7 mouse cellular contexts compared by ENCODE assay signal in genomic region chr7:29282074-29282554, GRCm38 (mm10). TPM values are rescaled to one million over a fixed set of nuclear protein-coding genes. Genes with fewer than 3 reads are reported as not detected.
DNase-seq lines count a peak whose midpoint lies in the region; ATAC-seq and TF ChIP-seq lines count a peak whose summit lies in the region.

No protein-coding gene starts in this region.

- peak overlapping the region; percentile 87 for H3K4me2 ChIP-seq in lung, postnatal 0 days (replicated peaks; ENCODE audit: low read depth, low read length)
- H3K4me2 ChIP-seq in forebrain, embryonic 12.5 days = peak overlapping the region; percentile 99
- peak overlapping the region; percentile 96 for H3K4me2 ChIP-seq in liver, embryonic 11.5 days
- H3K4me2 ChIP-seq in stomach, embryonic 16.5 days (ENCODE audit: low read depth, low read length) = peak overlapping the region; percentile 81

- no peak for TF ChIP-seq CTCF in lung, postnatal 0 days (IDR thresholded peaks at IDR 0.05)

- no peaks in the 10 kb centered on the region for H3K9me3 ChIP-seq in lung, postnatal 0 days (ENCODE audit: low read length)
- H3K9me3 ChIP-seq in forebrain, embryonic 12.5 days = no peaks in the 10 kb centered on the region
- H3K9me3 ChIP-seq in liver, embryonic 11.5 days (ENCODE audit: control insufficient read depth, low read length) = no peaks in the 10 kb centered on the region
- H3K9me3 ChIP-seq in stomach, embryonic 16.5 days (replicated peaks; ENCODE audit: control insufficient read depth, low read length) = no peaks in the 10 kb centered on the region

- peak overlapping the region; percentile 59 for H3K4me3 ChIP-seq in lung, postnatal 0 days (ENCODE audit: low read depth, low read length)
- peak overlapping the region; percentile 59 for H3K4me3 ChIP-seq in forebrain, embryonic 12.5 days (replicated peaks)
- H3K4me3 ChIP-seq in liver, embryonic 11.5 days (ENCODE audit: low read depth, low read length) = peak overlapping the region; percentile 64
- H3K4me3 ChIP-seq in stomach, embryonic 16.5 days (replicated peaks; ENCODE audit: low read length) = peak overlapping the region; percentile 60

- H3K27ac ChIP-seq in lung, postnatal 0 days (ENCODE audit: low read length) = peak overlapping the region; percentile 97
- H3K27ac ChIP-seq in forebrain, embryonic 12.5 days = no peak overlapping the region
- no peak overlapping the region for H3K27ac ChIP-seq in liver, embryonic 11.5 days (ENCODE audit: low read depth, low read length)
- H3K27ac ChIP-seq in stomach, embryonic 16.5 days (ENCODE audit: low read length) = peak overlapping the region; percentile 86

- DNase-seq in lung, postnatal 0 days (ENCODE audit: low spot score) = peak; percentile 90
- DNase-seq in lung, adult 18-20 months = no peak
- DNase-seq in liver, embryonic 11.5 days (ENCODE audit: low spot score) = no peak
- no peak for DNase-seq in T-cell, adult 2 months (ENCODE audit: low spot score)

- no peaks in the 10 kb centered on the region for H3K27me3 ChIP-seq in lung, postnatal 0 days (replicated peaks; ENCODE audit: insufficient read depth, low read length)
- H3K27me3 ChIP-seq in forebrain, embryonic 12.5 days = peaks cover 54% of the 10 kb centered on the region
- peaks cover 19% of the 10 kb centered on the region for H3K27me3 ChIP-seq in liver, embryonic 11.5 days (replicated peaks; ENCODE audit: control insufficient read depth, insufficient read depth, low read length)
- H3K27me3 ChIP-seq in stomach, embryonic 16.5 days (ENCODE audit: control insufficient read depth, insufficient read depth, low read length) = peaks cover 9% of the 10 kb centered on the region; the same call in 1 of the 2 replicates

- H3K36me3 ChIP-seq in lung, postnatal 0 days (ENCODE audit: insufficient read depth, low read length) = no peaks in the 10 kb centered on the region
- no peaks in the 10 kb centered on the region for H3K36me3 ChIP-seq in forebrain, embryonic 12.5 days (replicated peaks)
- no peaks in the 10 kb centered on the region for H3K36me3 ChIP-seq in liver, embryonic 11.5 days (ENCODE audit: control insufficient read depth, insufficient read depth, low read length)
- H3K36me3 ChIP-seq in stomach, embryonic 16.5 days (ENCODE audit: control insufficient read depth, insufficient read depth, low read length) = no peaks in the 10 kb centered on the region

- peaks cover 5% of the 10 kb centered on the region; the same call in 1 of the 2 replicates for H3K4me1 ChIP-seq in lung, postnatal 0 days (ENCODE audit: insufficient read depth, low read depth, low read length)
- H3K4me1 ChIP-seq in forebrain, embryonic 12.5 days = peaks cover 15% of the 10 kb centered on the region
- peaks cover 9% of the 10 kb centered on the region for H3K4me1 ChIP-seq in liver, embryonic 11.5 days (replicated peaks; ENCODE audit: control insufficient read depth, insufficient read depth, low read length)
- H3K4me1 ChIP-seq in stomach, embryonic 16.5 days (ENCODE audit: control insufficient read depth, insufficient read depth, low read length) = peaks cover 6% of the 10 kb centered on the region; the same call in 1 of the 2 replicates

- 7% methylated on average over 20 of the region's 21 CpGs for WGBS in lung, postnatal 0 days
- WGBS in forebrain, embryonic 12.5 days = 10% methylated on average over 21 of the region's 21 CpGs
- 13% methylated on average over 21 of the region's 21 CpGs for WGBS in liver, embryonic 11.5 days
- 8% methylated on average over 21 of the region's 21 CpGs for WGBS in stomach, embryonic 16.5 days

- peak; percentile 77 for ATAC-seq in lung, postnatal 0 days
- no peak for ATAC-seq in forebrain, embryonic 12.5 days (ENCODE audit: low FRiP score)
- no peak for ATAC-seq in liver, embryonic 11.5 days (replicated peaks; ENCODE audit: low FRiP score)
- ATAC-seq in stomach, embryonic 16.5 days (ENCODE audit: insufficient read depth, low FRiP score) = peak; percentile 59
- ATAC-seq in frontal cortex, adult (ENCODE audit: low TSS enrichment) = no peak

- H3K9ac ChIP-seq in lung, postnatal 0 days (replicated peaks; ENCODE audit: low read depth) = peak overlapping the region; percentile 68; the same call in 1 of the 2 replicates
- peak overlapping the region; percentile 70 for H3K9ac ChIP-seq in forebrain, embryonic 12.5 days
- H3K9ac ChIP-seq in liver, embryonic 11.5 days (ENCODE audit: low read depth, low read length) = peak overlapping the region; percentile 70
- H3K9ac ChIP-seq in stomach, embryonic 16.5 days (ENCODE audit: low read length) = peak overlapping the region; percentile 79

- TF ChIP-seq EP300 in lung, postnatal 0 days (IDR thresholded peaks at IDR 0.05) = peak; percentile 41; the same call in 1 of the 2 replicates

RNA-seq across cellular contexts. Expression of gene Spint2, which starts 0.4 kb away (rescaled TPM):
- 429 and 453 TPM in 2 replicates for polyA plus RNA-seq in lung, postnatal 0 days (2015; fragmentation: Nextera tagmentation; extraction: Ambion mirVana)
- polyA plus RNA-seq in forebrain, embryonic 12.5 days (2016; fragmentation: Nextera tagmentation; extraction: Ambion mirVana) = 42.2 and 45.0 TPM in 2 replicates
- polyA plus RNA-seq in liver, embryonic 11.5 days (2014; fragmentation: Nextera tagmentation; extraction: Ambion mirVana) = 51.6 and 53.7 TPM in 2 replicates
- polyA plus RNA-seq in stomach, embryonic 16.5 days (2015; fragmentation: Nextera tagmentation; extraction: Ambion mirVana) = 399 and 413 TPM in 2 replicates

RNA-seq across cellular contexts. Expression of gene Ppp1r14a, which starts 7.0 kb away (rescaled TPM):
- 222 and 246 TPM in 2 replicates for polyA plus RNA-seq in lung, postnatal 0 days (2015; fragmentation: Nextera tagmentation; extraction: Ambion mirVana)
- polyA plus RNA-seq in forebrain, embryonic 12.5 days (2016; fragmentation: Nextera tagmentation; extraction: Ambion mirVana) = 14.8 and 16.5 TPM in 2 replicates
- 6.0 and 6.9 TPM in 2 replicates for polyA plus RNA-seq in liver, embryonic 11.5 days (2014; fragmentation: Nextera tagmentation; extraction: Ambion mirVana)
- polyA plus RNA-seq in stomach, embryonic 16.5 days (2015; fragmentation: Nextera tagmentation; extraction: Ambion mirVana) = 46.8 and 48.8 TPM in 2 replicates

RNA-seq across cellular contexts. Expression of gene Dpf1, which starts 21.6 kb away (rescaled TPM):
- 2.0 and 2.5 TPM in 2 replicates for polyA plus RNA-seq in lung, postnatal 0 days (2015; fragmentation: Nextera tagmentation; extraction: Ambion mirVana)
- 118 and 147 TPM in 2 replicates for polyA plus RNA-seq in forebrain, embryonic 12.5 days (2016; fragmentation: Nextera tagmentation; extraction: Ambion mirVana)
- polyA plus RNA-seq in liver, embryonic 11.5 days (2014; fragmentation: Nextera tagmentation; extraction: Ambion mirVana) = 6.1 and 7.5 TPM in 2 replicates
- polyA plus RNA-seq in stomach, embryonic 16.5 days (2015; fragmentation: Nextera tagmentation; extraction: Ambion mirVana) = 5.3 and 5.9 TPM in 2 replicates

RNA-seq across cellular contexts. Expression of gene 2200002D01Rik, which starts 33.8 kb away (rescaled TPM):
- polyA plus RNA-seq in lung, postnatal 0 days (2015; fragmentation: Nextera tagmentation; extraction: Ambion mirVana) = 123 and 134 TPM in 2 replicates
- 0.76 and 1.4 TPM in 2 replicates for polyA plus RNA-seq in forebrain, embryonic 12.5 days (2016; fragmentation: Nextera tagmentation; extraction: Ambion mirVana)
- polyA plus RNA-seq in liver, embryonic 11.5 days (2014; fragmentation: Nextera tagmentation; extraction: Ambion mirVana) = 3.2 and 4.4 TPM in 2 replicates
- polyA plus RNA-seq in stomach, embryonic 16.5 days (2015; fragmentation: Nextera tagmentation; extraction: Ambion mirVana) = 77.3 and 80.2 TPM in 2 replicates

RNA-seq across cellular contexts. Expression of gene Yif1b, which starts 44.0 kb away (rescaled TPM):
- polyA plus RNA-seq in lung, postnatal 0 days (2015; fragmentation: Nextera tagmentation; extraction: Ambion mirVana) = 93.9 and 96.2 TPM in 2 replicates
- 70.3 and 73.8 TPM in 2 replicates for polyA plus RNA-seq in forebrain, embryonic 12.5 days (2016; fragmentation: Nextera tagmentation; extraction: Ambion mirVana)
- polyA plus RNA-seq in liver, embryonic 11.5 days (2014; fragmentation: Nextera tagmentation; extraction: Ambion mirVana) = 95.7 and 101 TPM in 2 replicates
- polyA plus RNA-seq in stomach, embryonic 16.5 days (2015; fragmentation: Nextera tagmentation; extraction: Ambion mirVana) = 89.4 and 92.2 TPM in 2 replicates

Comparison
In these comparisons a context has a peak if more than half of its experiments do, and no peak if none do; other contexts are left out.
1. ATAC-seq: peak in lung, postnatal 0 days (single experiment) and stomach, embryonic 16.5 days (single experiment); none in forebrain, embryonic 12.5 days (single experiment), liver, embryonic 11.5 days (single experiment) and frontal cortex, adult (single experiment).
2. H3K27ac ChIP-seq: peak in lung, postnatal 0 days (single experiment) and stomach, embryonic 16.5 days (single experiment); none in forebrain, embryonic 12.5 days (single experiment) and liver, embryonic 11.5 days (single experiment).
3. RNA of gene Dpf1, which starts 21.6 kb away (polyA plus RNA-seq): 118 to 147 TPM in forebrain, embryonic 12.5 days; 6.1 to 7.5 TPM in liver, embryonic 11.5 days, 5.3 to 5.9 TPM in stomach, embryonic 16.5 days and 2.0 to 2.5 TPM in lung, postnatal 0 days; every median in the first group is over 10 times any median in the second.
4. Peak in every context shown above with its lines, with median percentiles within 50 percentile points of each other: H3K4me2 ChIP-seq, H3K4me3 ChIP-seq and H3K9ac ChIP-seq.